In genomic region chr9:31348915-31349314, GRCm38 (mm10) we compare ENCODE assay signal across 9 mouse cellular contexts. TPM values are rescaled to one million over a fixed set of nuclear protein-coding genes. Genes with fewer than 3 reads are reported as not detected.
DNase-seq lines count a peak whose midpoint lies in the region; ATAC-seq lines count a peak whose summit lies in the region.
"Had no signal": no experiment of that assay in that cellular context is flagged by ENCODE, and none has a peak within 500 bp of the region (broad histone marks: within the 10 kb centered on the region; RNA-seq: fewer than 3 reads in every experiment).

No protein-coding gene starts in this region.

- no peaks in the 10 kb centered on the region for H3K9me3 ChIP-seq in forebrain, embryonic 16.5 days (ENCODE audit: control insufficient read depth, low read length)
- H3K9me3 ChIP-seq in hindbrain, embryonic 14.5 days (ENCODE audit: control insufficient read depth, low read length) = no peaks in the 10 kb centered on the region
- H3K9me3 ChIP-seq: limb, embryonic 15.5 days had no signal

- no peak overlapping the region for H3K4me2 ChIP-seq in forebrain, embryonic 16.5 days (ENCODE audit: low read length)
- no peak overlapping the region for H3K4me2 ChIP-seq in hindbrain, embryonic 14.5 days (replicated peaks)
- H3K4me2 ChIP-seq: limb, embryonic 15.5 days had no signal

- no peak overlapping the region for H3K4me3 ChIP-seq in forebrain, embryonic 16.5 days (replicated peaks; ENCODE audit: low read length)
- no peak overlapping the region for H3K4me3 ChIP-seq in hindbrain, embryonic 14.5 days (replicated peaks; ENCODE audit: low read length)
- H3K4me3 ChIP-seq: limb, embryonic 15.5 days had no signal

- DNase-seq in MEL-GATA-1-ER (ENCODE audit: extremely low read depth, low read depth) = peak; percentile 23
- peak; percentile 85 for DNase-seq in cerebellum, adult 11 months
- DNase-seq in hindbrain, embryonic 14.5 days (ENCODE audit: low spot score) = peak; percentile 83
- DNase-seq in layer of hippocampus, postnatal 10 days (ENCODE audit: low spot score in 2 of 2) = peak; percentile 74 to 80
- DNase-seq in right cerebral cortex, adult 18-20 months = peak; percentile 60
- peak; percentile 35 for DNase-seq in urinary bladder, postnatal 10 days (ENCODE audit: low spot score)

- no peaks in the 10 kb centered on the region for H3K27me3 ChIP-seq in forebrain, embryonic 16.5 days (replicated peaks; ENCODE audit: control insufficient read depth, insufficient read depth, low read length)
- H3K27me3 ChIP-seq in hindbrain, embryonic 14.5 days (ENCODE audit: control insufficient read depth, insufficient read depth, low read length) = no peaks in the 10 kb centered on the region
- H3K27me3 ChIP-seq: limb, embryonic 15.5 days had no signal

- 70% methylated on average over 11 of the region's 11 CpGs for WGBS in forebrain, embryonic 16.5 days
- 70% methylated on average over 11 of the region's 11 CpGs for WGBS in hindbrain, embryonic 14.5 days

- no peak overlapping the region for H3K9ac ChIP-seq in forebrain, embryonic 16.5 days (replicated peaks; ENCODE audit: low read depth, low read length)
- peak overlapping the region; percentile 11; the same call in 1 of the 2 replicates for H3K9ac ChIP-seq in hindbrain, embryonic 14.5 days
- H3K9ac ChIP-seq: limb, embryonic 15.5 days had no signal

- peaks cover 6% of the 10 kb centered on the region for H3K4me1 ChIP-seq in forebrain, embryonic 16.5 days (replicated peaks; ENCODE audit: control insufficient read depth, insufficient read depth, low read length)
- peaks cover 5% of the 10 kb centered on the region; the same call in 1 of the 2 replicates for H3K4me1 ChIP-seq in hindbrain, embryonic 14.5 days (replicated peaks; ENCODE audit: control insufficient read depth, insufficient read depth, low read length)
- H3K4me1 ChIP-seq: limb, embryonic 15.5 days had no signal

- peaks cover 6% of the 10 kb centered on the region; the same call in 1 of the 2 replicates for H3K36me3 ChIP-seq in forebrain, embryonic 16.5 days (ENCODE audit: control insufficient read depth, insufficient read depth)
- H3K36me3 ChIP-seq in hindbrain, embryonic 14.5 days (replicated peaks; ENCODE audit: control insufficient read depth, insufficient read depth) = peaks cover 43% of the 10 kb centered on the region

- ATAC-seq in forebrain, embryonic 16.5 days = peak; percentile 69
- ATAC-seq in hindbrain, embryonic 14.5 days (ENCODE audit: low FRiP score) = peak; percentile 76; the same call in 1 of the 2 replicates
- ATAC-seq in megakaryocyte, adult 5-6 weeks (ENCODE audit: poor library complexity, severe bottlenecking) = peak; percentile 87

- no peak overlapping the region for H3K27ac ChIP-seq in forebrain, embryonic 16.5 days (ENCODE audit: low read length)
- H3K27ac ChIP-seq in hindbrain, embryonic 14.5 days = 0 out of 2 replicates have a peak overlapping the region, but pooled peaks have one; percentile 32
- H3K27ac ChIP-seq: limb, embryonic 15.5 days had no signal

RNA-seq across cellular contexts. Expression of gene Nfrkb, which starts 37.1 kb away (rescaled TPM):
- polyA plus RNA-seq in forebrain, embryonic 16.5 days (2015; fragmentation: Nextera tagmentation; extraction: Ambion mirVana) = 29.0 and 31.9 TPM in 2 replicates
- polyA plus RNA-seq in hindbrain, embryonic 14.5 days (2014; fragmentation: Nextera tagmentation; extraction: Ambion mirVana) = 25.4 and 32.0 TPM in 2 replicates
- total RNA-seq in layer of hippocampus, postnatal 10 days (2021) = 10 to 100 TPM; 35.5 to 38.3 TPM
- 12.9 and 14.5 TPM in 2 replicates for total RNA-seq in megakaryocyte, adult 5-6 weeks (2015)
- 13.5 and 17.1 TPM in 2 replicates for total RNA-seq in megakaryocyte, adult 5-6 weeks (2017)

Comparison
In these comparisons a context has a peak if more than half of its experiments do, and no peak if none do; other contexts are left out.
1. DNase-seq: peak in every context shown above with its lines; median percentile 85 in cerebellum, adult 11 months; 83 in hindbrain, embryonic 14.5 days; 77 in layer of hippocampus, postnatal 10 days; 60 in right cerebral cortex, adult 18-20 months; 35 in urinary bladder, postnatal 10 days; 23 in MEL-GATA-1-ER.